Mouse (Mus musculus) E14TG2a.4 (cell line): Measurements from ENCODE around the gene Cntn3.

Source experiments
- CTCF ChIP-seq: conservative IDR thresholded peaks from 2 replicates; pipeline ENCODE4 v1.5.1; 2014; ENCODE audit warnings: low read length
- NANOG ChIP-seq: IDR thresholded peaks from 2 replicates; pipeline ENCODE4 v1.6.1; 2014; ENCODE audit warnings: borderline replicate concordance, low read length, mixed read lengths

DNA sequence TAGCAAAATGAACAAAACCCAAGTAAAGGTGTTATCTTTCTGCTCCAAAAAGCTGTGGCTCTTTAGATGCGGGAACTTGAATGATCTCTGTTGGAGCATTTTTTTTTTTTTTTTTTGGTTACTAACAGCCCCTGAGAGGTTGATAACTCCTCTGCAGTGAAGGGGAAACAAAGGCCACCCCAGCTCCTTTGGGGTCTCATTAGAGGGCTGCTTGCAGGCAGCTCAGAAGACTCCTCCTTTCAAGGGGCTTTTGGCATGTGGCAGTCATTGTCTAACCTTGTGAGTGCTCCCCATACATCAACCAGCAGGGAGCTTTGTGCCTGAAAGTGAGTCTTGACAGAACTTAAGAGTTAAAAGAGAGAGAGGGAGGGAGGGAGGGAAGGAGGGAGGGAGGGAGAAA, 60.8 kb downstream of the Cntn3 start:
- TF ChIP-seq NANOG (no peak), CTCF (no peak)
